Mouse (Mus musculus): Measurements from ENCODE around the gene Ces1f. TPM values are rescaled to one million over a fixed set of nuclear protein-coding genes. Genes with fewer than 3 reads are reported as not detected.
A peak's percentile ranks its signal among the peaks of the same experiment; 100 is the strongest.

Ces1f gene
- polyA plus RNA-seq, 1 experiment from 2014 or later = not detected

DNA sequence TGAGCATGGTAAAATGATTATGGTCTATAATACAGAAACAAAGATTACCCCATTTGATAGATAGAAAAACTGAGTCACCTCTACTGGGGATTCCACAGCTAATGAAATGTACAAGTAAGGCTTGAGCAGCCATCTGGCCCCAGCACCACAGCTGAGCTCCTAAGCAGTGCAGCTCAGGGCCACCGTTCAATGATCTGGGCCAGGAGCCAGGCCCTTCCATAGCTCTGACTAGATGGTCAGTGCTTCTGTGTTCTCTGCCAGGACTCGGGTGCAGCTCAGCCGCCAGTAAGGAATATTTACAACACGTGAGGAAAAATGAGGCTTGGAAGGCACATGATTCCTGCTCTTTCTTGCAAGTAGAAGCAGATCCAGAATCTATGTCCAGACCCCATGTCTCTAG lies 6.9 kb downstream of the Ces1f start:
- Histone ChIP-seq H3K27me3 (ENCODE audit: control insufficient read depth, insufficient read depth, low read length) (no peaks in the 10 kb centered on the region), H3K4me2 (replicated peaks; ENCODE audit: low read depth, low read length) (no peak overlapping the region), H3K9me3 (ENCODE audit: control insufficient read depth, low read depth, low read length) (no peaks in the 10 kb centered on the region), H3K4me3 (ENCODE audit: low read depth, low read length) (no peak overlapping the region), H3K27ac (ENCODE audit: low read length) (no peak overlapping the region), H3K9ac (replicated peaks; ENCODE audit: low read depth, low read length) (no peak overlapping the region), H3K36me3 (ENCODE audit: control insufficient read depth, insufficient read depth, low read length) (no peaks in the 10 kb centered on the region), H3K4me1 (ENCODE audit: control insufficient read depth, insufficient read depth, low read length) (no peaks in the 10 kb centered on the region)
- 83% methylated on average over 4 of the region's 4 CpGs for WGBS
- no peak for ATAC-seq (ENCODE audit: insufficient number of reproducible peaks, insufficient read depth, low FRiP score, low read depth)

DNA sequence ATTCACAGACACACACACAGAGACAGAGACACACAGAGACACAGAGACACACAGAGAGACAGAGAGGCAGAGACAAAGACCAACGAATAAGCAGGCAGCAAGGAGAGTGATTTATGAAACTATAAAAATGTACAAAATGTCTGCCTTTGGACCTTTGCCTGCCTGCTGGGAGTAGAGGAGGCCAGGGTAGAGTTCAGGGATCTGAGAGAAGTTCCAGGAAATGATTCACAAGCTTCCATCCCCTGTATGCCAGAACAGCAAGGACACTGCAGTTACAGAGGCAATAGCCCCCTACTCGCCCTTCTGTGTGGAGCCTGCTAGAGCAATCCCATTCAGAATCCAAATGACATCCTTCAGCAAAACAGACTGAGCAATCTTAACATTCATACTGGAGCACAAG lies 18.1 kb downstream of the Ces1f start:
- Histone ChIP-seq H3K9ac (replicated peaks; ENCODE audit: low read depth, low read length) (no peak overlapping the region), H3K27me3 (ENCODE audit: control insufficient read depth, insufficient read depth, low read length) (no peaks in the 10 kb centered on the region), H3K4me1 (ENCODE audit: control insufficient read depth, insufficient read depth, low read length) (no peaks in the 10 kb centered on the region), H3K36me3 (ENCODE audit: control insufficient read depth, insufficient read depth, low read length) (no peaks in the 10 kb centered on the region), H3K9me3 (ENCODE audit: control insufficient read depth, low read depth, low read length) (no peaks in the 10 kb centered on the region), H3K4me2 (replicated peaks; ENCODE audit: low read depth, low read length) (no peak overlapping the region), H3K4me3 (ENCODE audit: low read depth, low read length) (no peak overlapping the region), H3K27ac (ENCODE audit: low read length) (no peak overlapping the region)
- WGBS = 50% methylated on average over 2 of the region's 2 CpGs
- ATAC-seq (ENCODE audit: insufficient number of reproducible peaks, insufficient read depth, low FRiP score, low read depth) = no peak

DNA sequence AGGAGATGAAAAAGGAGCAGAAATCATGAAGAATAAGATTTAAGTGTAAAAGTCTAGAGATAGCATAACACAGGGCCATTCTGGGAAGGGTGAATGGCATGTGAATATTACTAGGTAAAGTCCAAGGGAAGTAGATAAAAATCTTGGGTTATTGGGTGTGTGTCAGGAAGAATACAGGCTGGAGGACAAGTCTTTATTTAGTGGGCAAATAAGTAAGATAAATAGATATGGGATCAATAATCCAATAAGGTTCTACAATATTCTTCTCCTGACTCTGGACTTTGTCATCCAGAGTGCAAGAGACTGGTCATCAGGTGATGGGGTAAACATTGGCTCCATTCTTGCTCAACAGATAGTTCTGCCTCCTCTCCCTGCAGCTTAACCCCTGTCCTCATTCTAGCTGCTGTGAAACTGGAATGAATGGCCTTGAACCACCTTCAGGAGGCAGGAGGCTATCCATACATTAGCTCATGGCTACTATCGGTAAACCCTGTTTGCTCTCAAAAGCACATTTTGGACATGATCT lies 27.1 kb downstream of the Ces1f start:
- no peak overlapping the region for H3K9ac ChIP-seq (replicated peaks; ENCODE audit: low read depth, low read length)
- no peak overlapping the region for H3K4me3 ChIP-seq (ENCODE audit: low read depth, low read length)
- no peaks in the 10 kb centered on the region for H3K4me1 ChIP-seq (ENCODE audit: control insufficient read depth, insufficient read depth, low read length)
- H3K36me3 ChIP-seq (ENCODE audit: control insufficient read depth, insufficient read depth, low read length) = no peaks in the 10 kb centered on the region
- H3K27ac ChIP-seq (ENCODE audit: low read length) = no peak overlapping the region
- no peak overlapping the region for H3K4me2 ChIP-seq (replicated peaks; ENCODE audit: low read depth, low read length)
- 86% methylated on average over 1 of the region's 1 CpGs for whole genome bisulfite sequencing
- ATAC-seq (ENCODE audit: insufficient number of reproducible peaks, insufficient read depth, low FRiP score, low read depth) = no peak
- H3K27me3 ChIP-seq (ENCODE audit: control insufficient read depth, insufficient read depth, low read length) = no peaks in the 10 kb centered on the region
- no peaks in the 10 kb centered on the region for H3K9me3 ChIP-seq (ENCODE audit: control insufficient read depth, low read depth, low read length)

DNA sequence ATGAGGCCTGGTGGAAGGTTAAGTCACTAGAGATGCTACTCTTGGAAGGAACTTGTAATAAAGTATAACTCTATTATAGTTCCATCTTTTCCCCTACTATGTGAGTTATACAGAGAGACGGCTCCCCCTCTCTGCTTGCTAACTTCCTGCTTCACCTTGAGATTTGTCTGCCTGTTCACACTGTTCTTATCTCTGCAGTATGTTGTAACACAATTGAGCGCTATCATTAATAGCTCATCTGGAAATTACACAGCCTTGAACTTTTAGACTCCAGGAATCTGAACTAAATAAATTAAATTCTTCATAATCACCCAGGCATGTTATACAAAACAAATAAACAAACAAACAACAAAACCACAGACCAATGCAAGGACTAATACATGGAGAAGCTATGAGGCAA lies 33.5 kb downstream of the Ces1f start:
- no peaks in the 10 kb centered on the region for H3K36me3 ChIP-seq (ENCODE audit: control insufficient read depth, insufficient read depth, low read length)
- no peaks in the 10 kb centered on the region for H3K9me3 ChIP-seq (ENCODE audit: control insufficient read depth, low read depth, low read length)
- H3K4me3 ChIP-seq (ENCODE audit: low read depth, low read length) = no peak overlapping the region
- no peak overlapping the region for H3K4me2 ChIP-seq (replicated peaks; ENCODE audit: low read depth, low read length)
- ATAC-seq (ENCODE audit: insufficient number of reproducible peaks, insufficient read depth, low FRiP score, low read depth) = no peak
- no peak overlapping the region for H3K27ac ChIP-seq (ENCODE audit: low read length)
- no peak overlapping the region for H3K9ac ChIP-seq (replicated peaks; ENCODE audit: low read depth, low read length)
- H3K4me1 ChIP-seq (ENCODE audit: control insufficient read depth, insufficient read depth, low read length) = no peaks in the 10 kb centered on the region
- 86% methylated on average over 2 of the region's 2 CpGs for WGBS
- H3K27me3 ChIP-seq (ENCODE audit: control insufficient read depth, insufficient read depth, low read length) = no peaks in the 10 kb centered on the region

DNA sequence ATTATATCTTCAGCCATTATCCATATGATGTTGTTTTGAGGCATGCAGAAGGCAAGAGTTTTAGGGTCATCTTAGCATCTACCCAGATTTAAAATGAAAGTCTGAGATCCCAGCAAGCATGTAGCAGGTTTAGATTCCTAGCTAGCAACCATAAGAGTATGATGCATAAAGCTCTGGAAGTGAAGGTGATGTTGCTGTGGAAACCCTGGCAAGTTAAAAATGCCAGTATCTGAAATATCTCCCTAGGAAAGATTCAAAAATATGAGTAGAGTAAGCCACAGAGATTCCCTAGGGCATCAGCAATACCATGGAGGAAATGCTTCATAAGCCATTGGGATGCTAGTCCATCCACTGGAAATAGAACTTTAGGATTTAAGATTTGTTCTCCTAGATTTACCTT lies 39.7 kb downstream of the Ces1f start:
- no peaks in the 10 kb centered on the region for H3K9me3 ChIP-seq (ENCODE audit: control insufficient read depth, low read depth, low read length)
- H3K4me3 ChIP-seq (ENCODE audit: low read depth, low read length) = no peak overlapping the region
- H3K4me1 ChIP-seq (ENCODE audit: control insufficient read depth, insufficient read depth, low read length) = no peaks in the 10 kb centered on the region
- no peaks in the 10 kb centered on the region for H3K36me3 ChIP-seq (ENCODE audit: control insufficient read depth, insufficient read depth, low read length)
- no peak overlapping the region for H3K27ac ChIP-seq (ENCODE audit: low read length)
- H3K9ac ChIP-seq (replicated peaks; ENCODE audit: low read depth, low read length) = no peak overlapping the region
- ATAC-seq (ENCODE audit: insufficient number of reproducible peaks, insufficient read depth, low FRiP score, low read depth) = no peak
- H3K27me3 ChIP-seq (ENCODE audit: control insufficient read depth, insufficient read depth, low read length) = no peaks in the 10 kb centered on the region
- H3K4me2 ChIP-seq (replicated peaks; ENCODE audit: low read depth, low read length) = no peak overlapping the region

DNA sequence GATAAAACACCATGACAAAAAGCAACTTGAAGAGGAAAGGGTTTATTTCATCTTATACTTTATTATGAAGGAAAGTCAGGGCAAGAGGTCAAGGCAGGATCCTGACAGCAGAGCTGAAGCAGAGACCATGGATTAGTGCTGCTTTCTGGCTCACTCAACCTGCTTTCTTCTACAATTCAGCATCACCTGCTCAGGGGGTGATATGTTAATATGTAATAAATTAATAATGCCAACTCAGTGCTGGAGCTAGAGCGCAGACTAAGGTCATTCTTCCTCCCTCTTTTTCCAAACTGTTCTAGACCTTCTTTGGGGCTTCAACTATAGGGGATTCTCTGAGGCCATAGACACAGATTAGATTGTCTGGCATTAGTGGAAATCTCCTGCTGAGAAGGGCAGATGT lies 43.9 kb downstream of the Ces1f start:
- Histone ChIP-seq H3K27ac (ENCODE audit: low read length) (no peak overlapping the region), H3K4me3 (ENCODE audit: low read depth, low read length) (no peak overlapping the region), H3K36me3 (ENCODE audit: control insufficient read depth, insufficient read depth, low read length) (no peaks in the 10 kb centered on the region), H3K4me2 (replicated peaks; ENCODE audit: low read depth, low read length) (no peak overlapping the region), H3K4me1 (ENCODE audit: control insufficient read depth, insufficient read depth, low read length) (no peaks in the 10 kb centered on the region), H3K27me3 (ENCODE audit: control insufficient read depth, insufficient read depth, low read length) (no peaks in the 10 kb centered on the region), H3K9me3 (ENCODE audit: control insufficient read depth, low read depth, low read length) (no peaks in the 10 kb centered on the region), H3K9ac (replicated peaks; ENCODE audit: low read depth, low read length) (no peak overlapping the region)
- 84% methylated on average over 1 of the region's 1 CpGs for WGBS
- no peak for ATAC-seq (ENCODE audit: insufficient number of reproducible peaks, insufficient read depth, low FRiP score, low read depth)

DNA sequence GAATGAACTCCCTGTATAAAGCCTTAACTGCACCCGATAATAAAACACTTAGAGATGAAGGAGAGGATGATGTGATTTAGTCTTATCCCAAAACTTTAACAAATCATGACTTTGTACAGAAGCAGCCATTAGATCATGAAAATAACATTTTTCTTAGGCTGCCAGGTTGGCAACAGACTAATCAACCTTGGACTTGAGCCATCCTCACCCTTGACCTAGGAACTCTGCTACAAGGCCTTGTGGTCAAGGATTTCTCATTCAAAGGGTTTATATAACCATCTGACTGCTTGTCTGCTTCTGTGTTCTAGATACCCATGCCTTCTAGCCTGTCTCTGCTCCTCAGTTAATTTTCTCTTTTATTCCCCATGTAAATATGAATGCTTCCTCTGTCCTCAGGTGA lies 44.8 kb downstream of the Ces1f start:
- no peaks in the 10 kb centered on the region for H3K36me3 ChIP-seq (ENCODE audit: control insufficient read depth, insufficient read depth, low read length)
- H3K4me2 ChIP-seq (replicated peaks; ENCODE audit: low read depth, low read length) = no peak overlapping the region
- H3K4me1 ChIP-seq (ENCODE audit: control insufficient read depth, insufficient read depth, low read length) = no peaks in the 10 kb centered on the region
- no peak overlapping the region for H3K4me3 ChIP-seq (ENCODE audit: low read depth, low read length)
- 88% methylated on average over 1 of the region's 1 CpGs for WGBS
- H3K27ac ChIP-seq (ENCODE audit: low read length) = no peak overlapping the region
- H3K9me3 ChIP-seq (ENCODE audit: control insufficient read depth, low read depth, low read length) = no peaks in the 10 kb centered on the region
- H3K27me3 ChIP-seq (ENCODE audit: control insufficient read depth, insufficient read depth, low read length) = no peaks in the 10 kb centered on the region
- no peak for ATAC-seq (ENCODE audit: insufficient number of reproducible peaks, insufficient read depth, low FRiP score, low read depth)
- no peak overlapping the region for H3K9ac ChIP-seq (replicated peaks; ENCODE audit: low read depth, low read length)

DNA sequence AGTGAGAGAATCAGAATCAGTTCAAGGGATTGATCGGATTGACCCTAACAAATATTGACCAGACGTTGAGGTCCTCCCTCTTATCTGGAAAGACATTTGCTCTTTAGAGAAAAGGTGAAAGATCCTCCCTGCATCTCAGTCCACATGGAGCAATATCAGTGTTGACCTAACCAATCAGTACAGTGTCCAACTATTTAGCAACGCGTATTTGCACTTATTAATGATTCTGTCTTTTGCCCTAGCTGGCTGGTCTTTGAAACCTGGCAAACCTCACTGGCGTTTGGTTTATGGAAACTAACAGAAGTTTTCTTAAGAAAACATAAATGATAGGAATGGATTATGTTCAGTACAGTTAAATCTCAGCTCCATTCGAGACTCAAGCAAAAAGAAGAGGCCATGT lies 45.5 kb downstream of the Ces1f start:
- no peak overlapping the region for H3K9ac ChIP-seq (replicated peaks; ENCODE audit: low read depth, low read length)
- ATAC-seq (ENCODE audit: insufficient number of reproducible peaks, insufficient read depth, low FRiP score, low read depth) = no peak
- 70% methylated on average over 6 of the region's 6 CpGs for WGBS

DNA sequence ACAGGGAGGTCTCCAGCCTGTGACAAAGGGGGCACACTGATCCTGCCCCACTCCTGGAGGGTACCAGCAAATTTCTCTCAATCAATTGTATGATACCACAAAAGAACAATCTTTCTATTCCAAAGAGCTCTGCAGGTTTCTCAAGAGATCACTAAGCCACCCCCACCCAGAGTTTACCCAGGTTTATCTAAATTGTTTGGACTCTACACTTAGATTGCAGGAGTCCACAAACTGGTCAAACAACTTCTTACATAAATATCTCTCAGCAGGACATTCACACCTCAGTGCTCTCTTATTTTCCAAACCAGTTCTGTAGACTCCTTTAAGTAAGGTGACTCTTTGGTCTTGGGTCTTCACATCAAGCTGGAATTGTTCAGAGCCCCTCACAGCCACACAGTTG lies 50.1 kb downstream of the Ces1f start, which contains the start of gene Ces1e:
Gene Ces1e (minus strand): TSS at position 174 of the 400 bp plus-strand sequence.
- ATAC-seq (ENCODE audit: insufficient number of reproducible peaks, insufficient read depth, low FRiP score, low read depth) = peak; percentile 82; the same call in 1 of the 2 replicates

More for the DNA sequence above, 45.5 kb downstream of the Ces1f start:
- Histone ChIP-seq H3K4me1 (ENCODE audit: control insufficient read depth, insufficient read depth, low read length) (no peaks in the 10 kb centered on the region), H3K27me3 (ENCODE audit: control insufficient read depth, insufficient read depth, low read length) (no peaks in the 10 kb centered on the region), H3K9me3 (ENCODE audit: control insufficient read depth, low read depth, low read length) (no peaks in the 10 kb centered on the region), H3K4me3 (ENCODE audit: low read depth, low read length) (no peak overlapping the region), H3K27ac (ENCODE audit: low read length) (no peak overlapping the region), H3K4me2 (replicated peaks; ENCODE audit: low read depth, low read length) (no peak overlapping the region), H3K36me3 (ENCODE audit: control insufficient read depth, insufficient read depth, low read length) (no peaks in the 10 kb centered on the region)

More for the DNA sequence above, 50.1 kb downstream of the Ces1f start, which contains the start of gene Ces1e:
- Histone ChIP-seq H3K36me3 (ENCODE audit: control insufficient read depth, insufficient read depth, low read length) (no peaks in the 10 kb centered on the region), H3K4me3 (ENCODE audit: low read depth, low read length) (no peak within 1 kb of the TSS), H3K27ac (ENCODE audit: low read length) (no peak within 1 kb of the TSS), H3K4me2 (replicated peaks; ENCODE audit: low read depth, low read length) (peak within 1 kb of the TSS; percentile 8; the same call in 1 of the 2 replicates), H3K9me3 (ENCODE audit: control insufficient read depth, low read depth, low read length) (no peaks in the 10 kb centered on the region), H3K9ac (replicated peaks; ENCODE audit: low read depth, low read length) (no peak within 1 kb of the TSS), H3K4me1 (ENCODE audit: control insufficient read depth, insufficient read depth, low read length) (no peaks in the 10 kb centered on the region), H3K27me3 (ENCODE audit: control insufficient read depth, insufficient read depth, low read length) (no peaks in the 10 kb centered on the region)

Data from stomach, embryonic 14.5 days (tissue).